Mouse (Mus musculus) layer of hippocampus, adult 8-10 months (tissue): ENCODE data around the gene Itprid2. TPM values are rescaled to one million over a fixed set of nuclear protein-coding genes. Genes with fewer than 3 reads are reported as not detected.

ENCODE experiments used
- DNase-seq, 2 experiments: peaks; one replicate each; pipeline ENCODE4 v3.0.0; 2022; ENCODE audit warnings: low spot score in 2 of 2
- total RNA-seq, 4 experiments: library from RNA; stranded (reverse); gene quantifications; 2 replicates each; pipeline ENCODE4 v1.2.4; 2022

The Itprid2 gene
- total RNA-seq, 4 experiments from 2014 or later: 43.7 to 54.0 (median 49.5) TPM

- no peak for DNase-seq
Measured at GRCm38 (mm10) chr2:79707575-79707974, 72.4 kb downstream of the Itprid2 start, which contains the start of gene Ppp1r1c. Gene Ppp1r1c (plus strand): TSS chr2:79707780.

GRCm38 (mm10) chr2:79713662-79714091 is 78.5 kb downstream of the Itprid2 start:
- no peak for DNase-seq

- DNase-seq: no peak
Measured at GRCm38 (mm10) chr2:79714745-79715144, 79.6 kb downstream of the Itprid2 start.

GRCm38 (mm10) chr2:79715925-79716324 is 80.8 kb downstream of the Itprid2 start:
- DNase-seq: no peak

GRCm38 (mm10) chr2:79717846-79718245 is 82.7 kb downstream of the Itprid2 start:
- DNase-seq: no peak

- no peak for DNase-seq
Measured at GRCm38 (mm10) chr2:79722415-79722814, 87.3 kb downstream of the Itprid2 start.

Other genes with a start within 250 kb of the Itprid2 start
- 10 to 100 TPM; 19.6 to 28.3 (median 22.9) TPM for gene Neurod1, start 178.6 kb upstream of the Itprid2 start, total RNA-seq
- 1 to 10 TPM; 5.9 to 7.8 (median 6.4) TPM for gene Cerkl, start 178.6 kb upstream of the Itprid2 start, total RNA-seq
- not detected for gene Ppp1r1c, start 72.4 kb downstream of the Itprid2 start, total RNA-seq